Mouse (Mus musculus) c-Kit-negative CD71-positive TER-119-positive erythroid progenitor cells, embryonic 14.5 days (primary cell): Measurements from ENCODE around the gene Git1.

Experiments
- DNase-seq: peaks from one replicate; pipeline ENCODE4 v3.0.0-alpha.2; 2013; ENCODE audit warnings: low read depth, low spot score

The Git1 gene

GRCm38 (mm10) chr11:77493512-77494343, at the start of gene Git1:
Gene Git1 (plus strand): TSS chr11:77493562.
- DNase-seq = no peak

GRCm38 (mm10) chr11:77444939-77445338, 48.4 kb upstream of the Git1 start:
- no peak for DNase-seq

GRCm38 (mm10) chr11:77446628-77447041, 46.7 kb upstream of the Git1 start:
- DNase-seq = peak; percentile 43

GRCm38 (mm10) chr11:77449224-77449623, 44.1 kb upstream of the Git1 start:
- no peak for DNase-seq

GRCm38 (mm10) chr11:77451670-77452069, 41.7 kb upstream of the Git1 start:
- DNase-seq = no peak

GRCm38 (mm10) chr11:77453388-77453787, 40.0 kb upstream of the Git1 start:
- no peak for DNase-seq

GRCm38 (mm10) chr11:77455770-77456510, 37.4 kb upstream of the Git1 start:
- DNase-seq = no peak

GRCm38 (mm10) chr11:77456866-77457265, 36.5 kb upstream of the Git1 start:
- no peak for DNase-seq

- DNase-seq = no peak
Measured at GRCm38 (mm10) chr11:77461856-77462255, 31.5 kb upstream of the Git1 start.

- no peak for DNase-seq
Measured at GRCm38 (mm10) chr11:77462283-77463100, 30.9 kb upstream of the Git1 start, which contains the start of gene Coro6. Gene Coro6 (plus strand): TSS chr11:77462411.

GRCm38 (mm10) chr11:77463101-77463445, 30.3 kb upstream of the Git1 start:
- no peak for DNase-seq

GRCm38 (mm10) chr11:77463786-77464185, 29.6 kb upstream of the Git1 start:
- no peak for DNase-seq

- no peak for DNase-seq
Measured at GRCm38 (mm10) chr11:77464684-77465083, 28.7 kb upstream of the Git1 start.

- no peak for DNase-seq
Measured at GRCm38 (mm10) chr11:77465111-77465510, 28.3 kb upstream of the Git1 start.

GRCm38 (mm10) chr11:77466544-77466943, 26.8 kb upstream of the Git1 start:
- DNase-seq = no peak

GRCm38 (mm10) chr11:77467157-77467556, 26.2 kb upstream of the Git1 start:
- DNase-seq = no peak

GRCm38 (mm10) chr11:77467784-77468183, 25.6 kb upstream of the Git1 start:
- no peak for DNase-seq

- DNase-seq = no peak
Measured at GRCm38 (mm10) chr11:77468397-77468796, 25.0 kb upstream of the Git1 start.

GRCm38 (mm10) chr11:77471407-77471806, 22.0 kb upstream of the Git1 start:
- DNase-seq = no peak

- DNase-seq = no peak
Measured at GRCm38 (mm10) chr11:77472775-77473174, 20.6 kb upstream of the Git1 start.

GRCm38 (mm10) chr11:77476216-77476615, 17.1 kb upstream of the Git1 start:
- no peak for DNase-seq

GRCm38 (mm10) chr11:77476895-77477294, 16.5 kb upstream of the Git1 start:
- DNase-seq = no peak
